Mouse (Mus musculus): ENCODE data around the gene Tubb2b. TPM values are rescaled to one million over a fixed set of nuclear protein-coding genes. Genes with fewer than 3 reads are reported as not detected.

The Tubb2b gene
- total RNA-seq, 2 experiments from 2014 or later: 4.8 to 8.6 TPM

Other genes starting within 250 kb of the Tubb2b start
- not detected for gene Serpinb6c, start 224.8 kb downstream of the Tubb2b start, total RNA-seq (2021)
- 10 to 100 TPM; 38.3 to 41.5 TPM for gene Nqo2, start 165.8 kb downstream of the Tubb2b start, total RNA-seq (2021)
- 1 to 10 TPM; 6.8 to 7.2 TPM for gene Ripk1, start 128.1 kb downstream of the Tubb2b start, total RNA-seq (2021)
- 100 to 1,000 TPM; 124 to 127 TPM for gene Serpinb6a, start 127.7 kb downstream of the Tubb2b start, total RNA-seq (2021)
- 10 to 100 TPM; 32.7 to 37.2 TPM for gene Bphl, start 92.9 kb downstream of the Tubb2b start, total RNA-seq (2021)
- 10 to 100 TPM; 51.0 to 70.1 TPM for gene Tubb2a, start 52.5 kb downstream of the Tubb2b start, total RNA-seq (2021)
- gene Psmg4, start 32.5 kb upstream of the Tubb2b start, total RNA-seq (2021): 10 to 100 TPM; 25.0 to 32.9 TPM
- gene Slc22a23, start 214.7 kb upstream of the Tubb2b start, total RNA-seq (2021): 10 to 100 TPM; 10.3 to 13.7 TPM

All from heart, adult 18-20 months (tissue).